25 mouse cellular contexts compared by ENCODE assay signal in genomic region chr14:118602031-118602430, GRCm38 (mm10).
A peak's percentile ranks its signal among the peaks of the same experiment; 100 is the strongest.
DNase-seq lines count a peak whose midpoint lies in the region; ATAC-seq lines count a peak whose summit lies in the region.
"Had no signal": no experiment of that assay in that cellular context is flagged by ENCODE, and none has a peak within 500 bp of the region (broad histone marks: within the 10 kb centered on the region; RNA-seq: fewer than 3 reads in every experiment).

No protein-coding gene starts in this region.

- no peak overlapping the region for H3K4me2 ChIP-seq in kidney, embryonic 15.5 days
- H3K4me2 ChIP-seq in midbrain, embryonic 11.5 days, result no peak overlapping the region
- H3K4me2 ChIP-seq: forebrain, embryonic 13.5 days; heart, embryonic 11.5 days; heart, embryonic 15.5 days; hindbrain, embryonic 14.5 days had no signal

- H3K27me3 ChIP-seq in kidney, embryonic 15.5 days, result no peaks in the 10 kb centered on the region
- H3K27me3 ChIP-seq in midbrain, embryonic 10.5 days (ENCODE audit: low read depth, poor library complexity, severe bottlenecking), result peaks cover 7% of the 10 kb centered on the region
- no peaks in the 10 kb centered on the region for H3K27me3 ChIP-seq in midbrain, embryonic 11.5 days (ENCODE audit: control insufficient read depth, insufficient read depth, low read length)
- H3K27me3 ChIP-seq: forebrain, embryonic 13.5 days; heart, embryonic 15.5 days had no signal

- no peak overlapping the region for H3K27ac ChIP-seq in kidney, embryonic 15.5 days
- H3K27ac ChIP-seq in midbrain, embryonic 10.5 days (replicated peaks), result peak overlapping the region; percentile 46; the same call in 1 of the 2 replicates
- no peak overlapping the region for H3K27ac ChIP-seq in midbrain, embryonic 11.5 days (ENCODE audit: low read depth, low read length)
- H3K27ac ChIP-seq: forebrain, embryonic 13.5 days; gastrocnemius, adult 2 months; heart, embryonic 15.5 days; hindbrain, embryonic 14.5 days had no signal

- H3K4me1 ChIP-seq in kidney, embryonic 15.5 days, result peaks cover 5% of the 10 kb centered on the region; the same call in 1 of the 2 replicates
- peaks cover 29% of the 10 kb centered on the region for H3K4me1 ChIP-seq in midbrain, embryonic 10.5 days
- H3K4me1 ChIP-seq in midbrain, embryonic 11.5 days (ENCODE audit: control insufficient read depth, insufficient read depth, low read length), result peaks cover 7% of the 10 kb centered on the region
- H3K4me1 ChIP-seq: forebrain, embryonic 13.5 days; heart, embryonic 15.5 days had no signal

- 0 out of 2 replicates have a peak, but pooled peaks cover 5% of the 10 kb centered on the region for H3K36me3 ChIP-seq in kidney, embryonic 15.5 days
- H3K36me3 ChIP-seq in midbrain, embryonic 10.5 days, result peaks cover 7% of the 10 kb centered on the region
- no peaks in the 10 kb centered on the region for H3K36me3 ChIP-seq in midbrain, embryonic 11.5 days (ENCODE audit: control insufficient read depth, insufficient read depth, low read length)
- H3K36me3 ChIP-seq: embryonic facial prominence, embryonic 10.5 days; heart, embryonic 15.5 days had no signal

- DNase-seq in embryo, embryonic 10 days (ENCODE audit: low spot score), result peak; percentile 24
- no peak for DNase-seq in embryo, embryonic 11 days
- DNase-seq in kidney, postnatal 4 days, result no peak
- DNase-seq in midbrain, embryonic 10.5 days (ENCODE audit: low spot score), result no peak
- no peak for DNase-seq in midbrain, embryonic 11.5 days (ENCODE audit: low spot score, missing footprints)
- no peak for DNase-seq in gastrocnemius, postnatal 10 days
- DNase-seq: adrenal gland, postnatal 10 days; B cell, adult 2 months; cerebellum, adult 18-20 months; cerebellum, adult 9-11 months; cerebellum, postnatal 36 days; forebrain, postnatal 0 days; gastrocnemius, adult 2 months; gastrocnemius, postnatal 36 days; heart, adult 18-20 months; heart, postnatal 14 days had no signal

- 0 out of 2 replicates have a peak, but pooled peaks have one; percentile 36 for ATAC-seq in kidney, embryonic 15.5 days (replicated peaks; ENCODE audit: low FRiP score)
- no peak for ATAC-seq in midbrain, embryonic 11.5 days (ENCODE audit: low FRiP score)
- ATAC-seq: CD4-positive, CD25-positive, alpha-beta regulatory T cell, adult 4 months; forebrain, embryonic 13.5 days; forebrain, postnatal 0 days; intestine, embryonic 16.5 days had no signal

- H3K9ac ChIP-seq in kidney, embryonic 15.5 days, result no peak overlapping the region
- H3K9ac ChIP-seq in midbrain, embryonic 11.5 days (ENCODE audit: low read length), result no peak overlapping the region
- H3K9ac ChIP-seq: forebrain, embryonic 13.5 days; forebrain, postnatal 0 days; heart, embryonic 15.5 days; hindbrain, embryonic 14.5 days had no signal

- H3K9me3 ChIP-seq in kidney, embryonic 15.5 days (replicated peaks), result no peaks in the 10 kb centered on the region
- no peaks in the 10 kb centered on the region for H3K9me3 ChIP-seq in midbrain, embryonic 10.5 days (replicated peaks)
- no peaks in the 10 kb centered on the region for H3K9me3 ChIP-seq in midbrain, embryonic 11.5 days (ENCODE audit: control insufficient read depth, low read length)
- H3K9me3 ChIP-seq: embryonic facial prominence, embryonic 10.5 days; forebrain, embryonic 13.5 days; G1E; heart, embryonic 15.5 days had no signal

- 44% methylated on average over 8 of the region's 8 CpGs for WGBS in kidney, embryonic 15.5 days
- WGBS in midbrain, embryonic 10.5 days, result 68% methylated on average over 8 of the region's 8 CpGs
- 66% methylated on average over 8 of the region's 8 CpGs for WGBS in midbrain, embryonic 11.5 days

- H3K4me3 ChIP-seq in kidney, embryonic 15.5 days (replicated peaks), result no peak overlapping the region
- no peak overlapping the region for H3K4me3 ChIP-seq in midbrain, embryonic 10.5 days
- H3K4me3 ChIP-seq in midbrain, embryonic 11.5 days (ENCODE audit: low read depth, low read length), result no peak overlapping the region
- H3K4me3 ChIP-seq: embryonic facial prominence, embryonic 10.5 days; forebrain, embryonic 13.5 days; gastrocnemius, adult 2 months; heart, embryonic 15.5 days had no signal
